Mouse (Mus musculus) hindbrain, embryonic 14.5 days (tissue): Measurements from ENCODE around the gene Cers1. TPM values are rescaled to one million over a fixed set of nuclear protein-coding genes. Genes with fewer than 3 reads are reported as not detected.

Experiments
- ATAC-seq: fragments of 200-750 bp; cut with Nextera tagmentation; 2 replicates; pipeline ENCODE4 v1.8.0; 2017; ENCODE audit warnings: moderate number of reproducible peaks, mild to moderate bottlenecking, moderate TSS enrichment, moderate library complexity; ENCODE audit not compliant: low FRiP score
- DNase-seq: peaks from one replicate; pipeline ENCODE4 v3.0.0-alpha.2; 2015; ENCODE audit warnings: low spot score
- H3K27ac ChIP-seq: fragments of 300-500 bp; sonication (generic); 2 replicates; pipeline ENCODE4 v1.5.1; 2014; ENCODE audit warnings: mild to moderate bottlenecking, moderate library complexity
- H3K27me3 ChIP-seq: fragments of 300-500 bp; sonication (generic); 2 replicates; pipeline ENCODE4 v1.6.1; 2014; ENCODE audit warnings: mild to moderate bottlenecking, low read length, mixed read lengths; ENCODE audit not compliant: control insufficient read depth, insufficient read depth
- H3K36me3 ChIP-seq: fragments of 300-500 bp; sonication (generic); replicated peaks from 2 replicates; pipeline ENCODE4 v1.6.1; 2014; ENCODE audit not compliant: control insufficient read depth, insufficient read depth
- H3K4me1 ChIP-seq: fragments of 300-500 bp; sonication (generic); replicated peaks from 2 replicates; pipeline ENCODE4 v1.6.1; 2014; ENCODE audit warnings: antibody characterized with exemption, low read length, mixed read lengths; ENCODE audit not compliant: control insufficient read depth, insufficient read depth
- H3K4me2 ChIP-seq: fragments of 300-500 bp; sonication (generic); replicated peaks from 2 replicates; pipeline ENCODE4 v1.6.1; 2014; ENCODE audit warnings: mild to moderate bottlenecking, moderate library complexity
- H3K4me3 ChIP-seq: fragments of 300-500 bp; sonication (generic); replicated peaks from 2 replicates; pipeline ENCODE4 v1.5.1; 2014; ENCODE audit warnings: mild to moderate bottlenecking, low read length
- H3K9ac ChIP-seq: fragments of 300-500 bp; sonication (generic); 2 replicates; pipeline ENCODE4 v1.6.1; 2014
- H3K9me3 ChIP-seq: fragments of 300-500 bp; sonication (generic); 2 replicates; pipeline ENCODE4 v1.6.1; 2016; ENCODE audit warnings: low read length; ENCODE audit not compliant: control insufficient read depth
- WGBS: fragments of 180-500 bp; shearing (Covaris S2); extraction: QIAGEN DNeasy Blood & Tissue Kit; methylation state at CpG from one replicate; pipeline ENCODE4 v1.1.7; 2014; 5-methylcytosine and 5-hydroxymethylcytosine counted together
- polyA plus RNA-seq: library from polyadenylated mRNA; unstranded; fragments of >200 nt; fragmentation: Nextera tagmentation; extraction: Ambion mirVana; gene quantifications from 2 replicates; pipeline ENCODE4 v1.2.1, GENCODE M21; 2014

The Cers1 gene
- polyA plus RNA-seq, 1 experiment from 2014 or later: 42.9 TPM

DNA sequence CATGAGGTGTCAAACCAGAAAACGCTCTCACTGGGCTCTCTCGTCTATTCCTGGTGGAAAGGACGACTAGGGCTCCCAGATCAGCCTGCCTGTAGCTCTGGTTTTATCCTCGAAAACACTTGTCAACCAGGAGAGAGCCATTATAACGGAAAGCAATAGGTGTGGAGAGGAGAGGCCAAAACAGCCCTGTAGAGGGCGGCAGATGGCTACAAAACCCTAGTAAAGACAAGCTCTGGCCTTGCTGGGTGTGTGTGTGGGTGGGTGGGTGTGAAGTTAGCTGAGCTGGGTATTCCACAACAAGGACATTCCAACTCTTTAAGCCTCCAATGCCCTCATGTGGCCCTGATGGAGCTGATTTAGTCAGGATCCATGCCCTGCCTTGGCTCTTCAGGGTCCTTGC, 28.1 kb downstream of the Cers1 start:
- Histone ChIP-seq H3K36me3 (peaks cover 51% of the 10 kb centered on the region), H3K9me3 (no peaks in the 10 kb centered on the region), H3K27me3 (no peaks in the 10 kb centered on the region), H3K4me2 (no peak overlapping the region), H3K4me3 (no peak overlapping the region), H3K4me1 (no peaks in the 10 kb centered on the region; the same call in 1 of the 2 replicates), H3K9ac (no peak overlapping the region), H3K27ac (no peak overlapping the region)
- 62% methylated on average over 6 of the region's 6 CpGs for WGBS
- DNase-seq: peak; percentile 64
- peak; percentile 55; the same call in 1 of the 2 replicates for ATAC-seq

DNA sequence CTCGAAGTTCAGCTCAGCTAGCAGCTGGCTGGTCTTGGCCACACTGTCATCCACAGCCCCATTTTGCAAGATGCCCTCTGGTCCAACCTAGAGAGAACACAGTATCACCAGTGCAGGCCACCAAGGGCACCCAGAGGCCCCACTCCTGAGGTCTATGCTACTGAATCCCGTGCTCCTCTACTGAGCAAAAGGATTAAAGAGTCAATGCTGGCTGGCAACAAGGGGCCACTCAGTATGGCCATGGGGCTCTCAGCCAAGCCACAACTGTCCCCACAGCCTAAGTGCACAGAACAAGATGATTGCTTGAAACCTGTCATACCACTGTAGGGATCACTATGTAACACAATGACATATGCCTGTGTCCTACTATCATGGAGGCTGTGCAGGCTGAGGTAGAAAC, 28.7 kb downstream of the Cers1 start:
- peaks cover 51% of the 10 kb centered on the region for H3K36me3 ChIP-seq
- DNase-seq: no peak

DNA sequence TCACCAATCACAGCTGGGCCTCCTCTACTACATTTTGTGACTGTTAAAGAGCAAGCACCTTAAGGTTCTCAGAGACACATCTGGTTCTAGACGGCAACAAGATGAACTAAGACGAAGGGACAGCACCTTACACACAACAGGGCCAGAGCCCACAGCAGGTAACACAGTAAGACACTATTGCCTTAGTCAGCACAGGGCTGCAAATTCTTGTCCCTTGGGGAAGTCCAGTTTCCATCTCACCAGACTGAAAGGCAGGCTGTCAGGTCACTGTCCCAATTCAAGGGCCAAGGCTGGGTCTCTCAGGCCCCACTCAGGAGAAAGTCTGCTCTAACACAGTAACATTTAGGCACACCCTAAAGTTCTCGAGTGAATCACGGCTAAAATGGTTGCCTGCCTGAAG, 31.9 kb downstream of the Cers1 start:
- no peak for ATAC-seq

More for the DNA sequence above, 28.7 kb downstream of the Cers1 start:
- H3K9ac ChIP-seq: no peak overlapping the region; the same call in 1 of the 2 replicates
- 79% methylated on average over 2 of the region's 2 CpGs for WGBS
- no peaks in the 10 kb centered on the region; the same call in 1 of the 2 replicates for H3K4me1 ChIP-seq
- no peaks in the 10 kb centered on the region for H3K9me3 ChIP-seq
- no peaks in the 10 kb centered on the region for H3K27me3 ChIP-seq
- H3K27ac ChIP-seq: no peak overlapping the region
- no peak overlapping the region for H3K4me3 ChIP-seq
- ATAC-seq: no peak
- H3K4me2 ChIP-seq: no peak overlapping the region

DNA sequence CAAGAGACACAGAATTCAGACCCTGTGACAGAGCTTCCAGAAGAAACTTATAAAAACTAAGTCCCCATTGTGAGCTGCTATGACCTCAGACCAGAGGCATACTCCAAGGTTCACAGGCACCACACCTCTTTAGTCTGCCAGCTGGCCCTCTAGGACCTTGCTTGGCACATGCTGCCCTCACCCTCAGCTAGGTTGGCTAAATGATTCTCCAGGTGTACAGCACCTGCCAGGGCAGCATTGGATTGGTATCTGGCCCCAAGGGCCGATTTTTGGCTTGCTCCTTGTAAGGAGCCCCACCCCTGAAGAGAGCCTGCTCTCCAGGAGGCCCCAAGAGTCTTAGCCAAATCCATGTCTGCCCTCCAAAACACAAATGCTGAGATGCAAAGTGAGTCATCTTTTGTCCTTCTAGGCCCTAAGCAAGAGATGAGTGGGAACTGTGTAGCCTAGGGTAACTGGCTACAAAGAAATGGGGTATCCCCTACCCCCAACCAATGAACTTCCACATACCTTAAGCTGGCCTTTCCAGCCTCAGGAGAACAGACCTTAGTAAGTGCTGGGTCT, 32.4 kb downstream of the Cers1 start:
- WGBS: 86% methylated on average over 1 of the region's 1 CpGs
- ATAC-seq: no peak
- peaks cover 22% of the 10 kb centered on the region for H3K4me1 ChIP-seq
- peaks cover 18% of the 10 kb centered on the region for H3K36me3 ChIP-seq
- H3K9ac ChIP-seq: no peak overlapping the region
- peak; percentile 17 for DNase-seq
- H3K4me3 ChIP-seq: no peak overlapping the region
- H3K4me2 ChIP-seq: no peak overlapping the region
- H3K27me3 ChIP-seq: no peaks in the 10 kb centered on the region
- H3K9me3 ChIP-seq: no peaks in the 10 kb centered on the region
- H3K27ac ChIP-seq: no peak overlapping the region

More for the DNA sequence above, 31.9 kb downstream of the Cers1 start:
- Histone ChIP-seq H3K4me2 (no peak overlapping the region), H3K27me3 (no peaks in the 10 kb centered on the region), H3K9ac (no peak overlapping the region), H3K4me3 (no peak overlapping the region), H3K9me3 (no peaks in the 10 kb centered on the region), H3K27ac (no peak overlapping the region), H3K36me3 (peaks cover 23% of the 10 kb centered on the region), H3K4me1 (peaks cover 22% of the 10 kb centered on the region)
- 89% methylated on average over 4 of the region's 4 CpGs for WGBS
- DNase-seq: no peak

DNA sequence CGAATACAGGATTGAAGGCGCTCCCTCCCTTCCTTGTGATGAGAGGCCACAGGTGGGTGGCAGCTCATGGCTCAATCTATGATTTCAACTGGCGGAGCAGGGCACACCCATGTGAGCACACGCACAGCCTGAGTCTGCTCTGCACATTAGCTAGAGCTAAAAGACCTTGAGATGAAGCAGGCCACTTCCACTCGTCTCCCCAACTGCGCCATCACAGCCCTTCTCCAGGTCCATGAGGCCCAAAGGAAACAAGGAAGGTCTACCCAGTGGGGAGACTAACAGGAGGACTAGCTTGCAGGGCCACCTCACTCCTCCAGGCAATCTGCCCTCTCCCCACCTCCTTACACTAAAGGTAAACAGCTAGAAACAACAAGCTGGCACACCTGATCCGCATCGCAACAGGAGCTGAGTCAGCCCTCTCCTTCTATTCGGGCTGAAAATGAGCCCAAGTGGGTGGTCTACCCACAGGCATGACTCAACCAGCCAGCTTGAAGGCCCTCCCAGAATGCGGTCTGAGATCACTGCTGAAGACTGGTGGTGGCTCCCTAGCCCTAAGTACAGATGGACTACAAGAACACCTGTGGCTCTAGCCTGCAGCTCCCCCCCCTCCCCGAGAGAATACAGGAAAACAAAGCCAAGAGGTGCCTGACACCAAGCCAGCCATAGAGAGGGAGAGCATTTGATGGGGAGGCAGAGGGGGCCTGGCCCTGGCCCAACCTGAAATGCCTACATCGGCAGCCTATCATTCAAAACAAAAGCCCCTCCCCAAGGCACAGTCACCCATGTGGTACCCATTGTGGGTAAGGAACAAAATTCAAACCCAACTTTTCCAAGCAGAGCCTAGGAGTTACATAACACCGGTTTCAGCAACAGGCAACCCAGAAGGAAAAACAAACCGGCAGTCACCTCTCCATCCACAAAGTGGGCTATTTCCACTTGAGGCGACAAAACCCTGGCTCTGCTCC, 35.7 kb downstream of the Cers1 start:
- Histone ChIP-seq H3K4me3 (peak overlapping the region; percentile 97), H3K4me1 (peaks cover 30% of the 10 kb centered on the region), H3K36me3 (peaks cover 11% of the 10 kb centered on the region; the same call in 1 of the 2 replicates), H3K9me3 (no peaks in the 10 kb centered on the region), H3K27ac (no peak overlapping the region), H3K9ac (peak overlapping the region; percentile 98), H3K27me3 (no peaks in the 10 kb centered on the region), H3K4me2 (peak overlapping the region; percentile 99)
- DNase-seq: no peak
- 57% methylated on average over 15 of the region's 15 CpGs for WGBS
- ATAC-seq: no peak

DNA sequence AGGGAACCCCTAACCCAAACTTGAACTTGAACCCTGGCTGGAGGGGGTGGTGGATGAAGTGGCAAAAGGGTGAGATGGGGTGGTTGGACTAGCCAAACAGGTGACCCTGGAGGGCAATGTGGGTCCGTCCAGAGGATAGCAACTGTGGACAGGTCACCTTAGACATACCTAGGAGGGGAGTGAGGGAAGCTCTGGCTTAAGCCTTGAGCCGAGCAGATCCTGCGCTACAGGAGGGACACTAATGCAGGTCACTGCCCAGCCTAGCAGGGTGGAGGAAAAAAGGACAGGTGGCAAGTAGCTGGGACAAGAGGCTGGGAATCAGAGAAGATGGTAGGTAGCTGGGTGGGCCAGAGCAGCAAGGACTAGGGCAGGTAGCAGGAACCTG, 36.4 kb downstream of the Cers1 start:
- H3K27ac ChIP-seq: no peak overlapping the region
- peak overlapping the region; percentile 98 for H3K9ac ChIP-seq
- H3K4me1 ChIP-seq: peaks cover 30% of the 10 kb centered on the region
- no peak for ATAC-seq
- H3K36me3 ChIP-seq: peaks cover 11% of the 10 kb centered on the region; the same call in 1 of the 2 replicates
- no peak for DNase-seq
- peak overlapping the region; percentile 97 for H3K4me3 ChIP-seq
- H3K4me2 ChIP-seq: peak overlapping the region; percentile 99
- H3K9me3 ChIP-seq: no peaks in the 10 kb centered on the region
- 32% methylated on average over 3 of the region's 3 CpGs for WGBS
- H3K27me3 ChIP-seq: no peaks in the 10 kb centered on the region

DNA sequence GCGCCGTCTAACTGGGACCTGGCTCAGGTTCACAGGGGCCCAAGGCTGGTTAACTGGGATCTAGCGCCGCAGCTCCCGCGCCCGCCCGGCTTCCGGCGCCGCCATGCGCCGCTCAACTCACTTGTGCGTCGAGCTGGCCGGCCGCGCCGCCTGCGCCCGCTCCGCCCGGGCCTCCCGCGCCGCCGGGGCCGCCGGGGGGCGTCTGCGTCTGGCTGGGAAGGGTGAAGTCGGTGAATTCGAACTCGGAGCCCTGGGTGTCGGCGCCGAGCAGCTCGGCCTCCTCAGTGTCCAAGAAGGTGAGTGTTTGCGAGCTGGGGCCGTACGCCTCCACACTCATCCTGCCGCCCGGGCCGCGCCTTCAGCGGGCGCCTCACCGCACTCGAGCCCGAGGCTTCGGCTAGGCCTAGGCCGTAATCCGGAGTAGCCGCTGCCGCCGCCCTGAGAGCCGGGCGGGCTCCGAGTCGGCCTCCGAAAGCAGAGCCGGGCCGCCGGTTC, 37.1 kb downstream of the Cers1 start:
- Histone ChIP-seq H3K4me1 (peaks cover 30% of the 10 kb centered on the region), H3K27me3 (no peaks in the 10 kb centered on the region), H3K27ac (peak overlapping the region; percentile 85), H3K9me3 (no peaks in the 10 kb centered on the region), H3K4me3 (peak overlapping the region; percentile 97), H3K9ac (peak overlapping the region; percentile 98), H3K36me3 (peaks cover 11% of the 10 kb centered on the region; the same call in 1 of the 2 replicates), H3K4me2 (peak overlapping the region; percentile 99)
- 0% methylated on average over 63 of the region's 64 CpGs for WGBS
- no peak for DNase-seq
- ATAC-seq: peak; percentile 55

DNA sequence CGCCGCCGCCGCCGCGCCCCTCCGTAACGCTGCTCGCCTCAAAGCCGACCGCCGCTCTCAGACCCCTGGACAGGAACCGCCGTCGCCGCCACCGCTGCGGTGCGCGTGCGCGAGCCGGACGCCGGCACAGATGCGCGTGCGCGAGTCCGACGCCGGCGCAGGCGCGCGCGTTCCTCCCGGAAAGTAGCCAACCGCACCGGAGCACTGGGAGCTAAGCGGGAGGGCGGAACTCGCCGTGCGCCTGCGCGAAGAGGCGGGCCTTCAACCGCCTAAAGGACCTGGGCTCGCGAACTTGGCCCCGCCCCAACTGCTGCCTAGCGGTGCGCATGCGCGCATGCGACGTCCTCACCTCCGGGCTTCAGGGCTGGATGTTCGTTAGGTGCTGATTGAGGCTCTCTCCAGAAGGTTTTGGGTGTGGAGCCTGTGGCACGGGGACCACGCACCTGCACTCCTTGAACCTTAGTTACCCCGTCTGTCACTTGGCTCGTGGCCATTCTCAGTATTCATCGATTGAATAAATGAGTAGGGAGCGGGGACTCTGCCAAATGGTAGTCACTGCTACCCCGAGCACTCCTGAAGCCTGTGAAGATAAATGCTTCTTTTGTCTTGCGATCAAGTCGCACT, 37.7 kb downstream of the Cers1 start, which contains the start of gene Upf1:
Upf1 (minus strand) TSS at position 85 of the 624 bp plus-strand sequence.
- under 1% methylated on average over 55 of the region's 69 CpGs for WGBS
- H3K4me1 ChIP-seq: peaks cover 30% of the 10 kb centered on the region

More for the DNA sequence above, 37.7 kb downstream of the Cers1 start, which contains the start of gene Upf1:
- H3K9ac ChIP-seq: peak within 1 kb of the TSS; percentile 98
- ATAC-seq (peak; percentile 87), DNase-seq (peak; percentile 100)
- peaks cover 11% of the 10 kb centered on the region; the same call in 1 of the 2 replicates for H3K36me3 ChIP-seq
- H3K27ac ChIP-seq: peak within 1 kb of the TSS; percentile 89
- H3K27me3 ChIP-seq: no peaks in the 10 kb centered on the region
- H3K4me2 ChIP-seq: peak within 1 kb of the TSS; percentile 99
- H3K9me3 ChIP-seq: no peaks in the 10 kb centered on the region
- peak within 1 kb of the TSS; percentile 97 for H3K4me3 ChIP-seq
